Mouse (Mus musculus) liver, embryonic 14.5 days (tissue): ENCODE measurements at regions not wholly inside any gene's neighbourhood (a gene's known extent, or its start where the extent isn't known, plus 50 kb on each side); places are given as distances from the start of the nearest gene placed in this dataset.

Experiments
- CTCF ChIP-seq: IDR thresholded peaks from 2 replicates; pipeline ENCODE4 v1.5.1; 2016; ENCODE audit warnings: antibody characterized with exemption, low read depth, control low read depth
- EP300 ChIP-seq: IDR thresholded peaks from 2 replicates; pipeline ENCODE4 v1.6.1; 2016; ENCODE audit warnings: antibody characterized with exemption, low read depth

- TF ChIP-seq CTCF (no peak), EP300 (no peak)
These were observed 292.4 kb downstream of the Cd47 start for GRCm38 (mm10) chr16:50092780-50093179.
